Comparison of ENCODE assay signal across 8 mouse cellular contexts in the genomic region with DNA sequence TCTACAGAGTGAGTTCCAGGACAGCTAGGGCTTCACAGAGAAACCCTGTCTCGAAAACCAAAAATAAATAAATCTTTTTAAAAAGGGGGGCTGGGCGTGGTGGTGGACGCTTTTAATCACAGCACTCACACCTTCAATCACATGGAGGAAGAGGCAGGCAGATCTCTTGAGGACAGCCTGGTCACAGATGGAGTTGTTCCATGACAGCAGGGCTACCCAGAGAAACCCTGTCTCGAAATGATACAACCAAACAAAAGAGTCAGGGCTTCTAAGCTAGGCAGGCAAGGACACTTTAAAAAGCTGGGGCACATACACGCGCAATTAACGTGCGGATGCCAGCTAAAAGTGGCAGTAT. TPM values are rescaled to one million over a fixed set of nuclear protein-coding genes. Genes with fewer than 3 reads are reported as not detected.
A peak's percentile ranks its signal among the peaks of the same experiment; 100 is the strongest.
DNase-seq lines count a peak whose midpoint lies in the region; ATAC-seq and TF ChIP-seq lines count a peak whose summit lies in the region.

No protein-coding gene starts in this region.

- no peak overlapping the region for H3K27ac ChIP-seq in kidney, postnatal 0 days
- peak overlapping the region; percentile 88; the same call in 1 of the 2 replicates for H3K27ac ChIP-seq in embryonic facial prominence, embryonic 13.5 days
- no peak overlapping the region for H3K27ac ChIP-seq in intestine, embryonic 15.5 days
- no peak overlapping the region for H3K27ac ChIP-seq in neural tube, embryonic 12.5 days

- ATAC-seq in kidney, postnatal 0 days (replicated peaks; ENCODE audit: low FRiP score, low read depth): no peak; the same call in 1 of the 2 replicates
- ATAC-seq in embryonic facial prominence, embryonic 13.5 days (ENCODE audit: insufficient number of reproducible peaks, insufficient read depth, low FRiP score, low TSS enrichment, low read depth): no peak
- ATAC-seq in intestine, embryonic 15.5 days: peak; percentile 22; the same call in 1 of the 2 replicates
- ATAC-seq in neural tube, embryonic 12.5 days (ENCODE audit: low FRiP score, low read depth): no peak; the same call in 1 of the 2 replicates

- H3K9me3 ChIP-seq in kidney, postnatal 0 days (replicated peaks; ENCODE audit: low read length): no peaks in the 10 kb centered on the region
- no peaks in the 10 kb centered on the region for H3K9me3 ChIP-seq in embryonic facial prominence, embryonic 13.5 days
- no peaks in the 10 kb centered on the region for H3K9me3 ChIP-seq in intestine, embryonic 15.5 days
- no peaks in the 10 kb centered on the region for H3K9me3 ChIP-seq in neural tube, embryonic 12.5 days

- H3K36me3 ChIP-seq in kidney, postnatal 0 days (ENCODE audit: insufficient read depth, low read length): peaks cover 4% of the 10 kb centered on the region; the same call in 1 of the 2 replicates
- peaks cover 7% of the 10 kb centered on the region for H3K36me3 ChIP-seq in embryonic facial prominence, embryonic 13.5 days
- peaks cover 3% of the 10 kb centered on the region for H3K36me3 ChIP-seq in intestine, embryonic 15.5 days
- peaks cover 4% of the 10 kb centered on the region for H3K36me3 ChIP-seq in neural tube, embryonic 12.5 days

- no peaks in the 10 kb centered on the region for H3K27me3 ChIP-seq in kidney, postnatal 0 days (ENCODE audit: insufficient read depth, low read length)
- H3K27me3 ChIP-seq in embryonic facial prominence, embryonic 13.5 days: no peaks in the 10 kb centered on the region
- no peaks in the 10 kb centered on the region for H3K27me3 ChIP-seq in intestine, embryonic 15.5 days (replicated peaks)
- H3K27me3 ChIP-seq in neural tube, embryonic 12.5 days (replicated peaks): no peaks in the 10 kb centered on the region

- peak overlapping the region; percentile 73; the same call in 1 of the 2 replicates for H3K4me3 ChIP-seq in kidney, postnatal 0 days (replicated peaks; ENCODE audit: low read depth, low read length)
- H3K4me3 ChIP-seq in embryonic facial prominence, embryonic 13.5 days: peak overlapping the region; percentile 94
- H3K4me3 ChIP-seq in intestine, embryonic 15.5 days (replicated peaks): peak overlapping the region; percentile 96
- H3K4me3 ChIP-seq in neural tube, embryonic 12.5 days: peak overlapping the region; percentile 84; the same call in 1 of the 2 replicates

- no peak for DNase-seq in kidney, postnatal 0 days (ENCODE audit: low spot score)
- DNase-seq in kidney, adult 18-20 months: no peak
- DNase-seq in adipocyte (ENCODE audit: low spot score): no peak
- DNase-seq in kidney, adult 9 months: no peak
- no peak for DNase-seq in adrenal gland, postnatal 4 days (ENCODE audit: low spot score in 2 of 2)

- no peak for TF ChIP-seq CTCF in kidney, postnatal 0 days (IDR thresholded peaks at IDR 0.05; ENCODE audit: low read depth)

- H3K4me2 ChIP-seq in kidney, postnatal 0 days (ENCODE audit: low read length): peak overlapping the region; percentile 31
- H3K4me2 ChIP-seq in embryonic facial prominence, embryonic 13.5 days: peak overlapping the region; percentile 53
- peak overlapping the region; percentile 59 for H3K4me2 ChIP-seq in intestine, embryonic 15.5 days (replicated peaks)
- peak overlapping the region; percentile 90 for H3K4me2 ChIP-seq in neural tube, embryonic 12.5 days (replicated peaks)

- 19% methylated on average over 8 of the region's 8 CpGs for WGBS in kidney, postnatal 0 days
- 16% methylated on average over 8 of the region's 8 CpGs for WGBS in embryonic facial prominence, embryonic 13.5 days
- 18% methylated on average over 8 of the region's 8 CpGs for WGBS in intestine, embryonic 15.5 days
- 16% methylated on average over 8 of the region's 8 CpGs for WGBS in neural tube, embryonic 12.5 days

- H3K4me1 ChIP-seq in kidney, postnatal 0 days (replicated peaks; ENCODE audit: insufficient read depth, low read length): 0 out of 2 replicates have a peak, but pooled peaks cover 7% of the 10 kb centered on the region
- H3K4me1 ChIP-seq in embryonic facial prominence, embryonic 13.5 days: peaks cover 17% of the 10 kb centered on the region
- peaks cover 10% of the 10 kb centered on the region for H3K4me1 ChIP-seq in intestine, embryonic 15.5 days (replicated peaks)
- H3K4me1 ChIP-seq in neural tube, embryonic 12.5 days: peaks cover 19% of the 10 kb centered on the region

- H3K9ac ChIP-seq in kidney, postnatal 0 days (ENCODE audit: low read depth, low read length): no peak overlapping the region
- no peak overlapping the region for H3K9ac ChIP-seq in embryonic facial prominence, embryonic 13.5 days
- H3K9ac ChIP-seq in intestine, embryonic 15.5 days: 0 out of 2 replicates have a peak overlapping the region, but pooled peaks have one; percentile 26
- no peak overlapping the region for H3K9ac ChIP-seq in neural tube, embryonic 12.5 days

RNA-seq across cellular contexts. Expression of gene Ddx39, which starts 0.3 kb away (rescaled TPM):
- 110 and 128 TPM in 2 replicates for polyA plus RNA-seq in kidney, postnatal 0 days (2015; fragmentation: Nextera tagmentation; extraction: Ambion mirVana)
- 131 and 148 TPM in 2 replicates for polyA plus RNA-seq in embryonic facial prominence, embryonic 13.5 days (2015; fragmentation: Nextera tagmentation; extraction: Ambion mirVana)
- 215 and 226 TPM in 2 replicates for polyA plus RNA-seq in intestine, embryonic 15.5 days (2015; fragmentation: Nextera tagmentation; extraction: Ambion mirVana)
- polyA plus RNA-seq in neural tube, embryonic 12.5 days (2016; fragmentation: Nextera tagmentation; extraction: Ambion mirVana): 141 and 142 TPM in 2 replicates
- 10 to 100 TPM; 41.5 to 42.2 TPM for total RNA-seq in adrenal gland, postnatal 4 days (2021)

RNA-seq across cellular contexts. Expression of gene Pkn1, which starts 15.7 kb away (rescaled TPM):
- 31.0 and 33.2 TPM in 2 replicates for polyA plus RNA-seq in kidney, postnatal 0 days (2015; fragmentation: Nextera tagmentation; extraction: Ambion mirVana)
- 23.5 and 24.0 TPM in 2 replicates for polyA plus RNA-seq in embryonic facial prominence, embryonic 13.5 days (2015; fragmentation: Nextera tagmentation; extraction: Ambion mirVana)
- 34.4 and 35.2 TPM in 2 replicates for polyA plus RNA-seq in intestine, embryonic 15.5 days (2015; fragmentation: Nextera tagmentation; extraction: Ambion mirVana)
- 30.0 and 32.1 TPM in 2 replicates for polyA plus RNA-seq in neural tube, embryonic 12.5 days (2016; fragmentation: Nextera tagmentation; extraction: Ambion mirVana)
- total RNA-seq in adrenal gland, postnatal 4 days (2021): 100 to 1,000 TPM; 115 to 120 TPM

RNA-seq across cellular contexts. Expression of gene Adgre5, which starts 26.5 kb away (rescaled TPM):
- polyA plus RNA-seq in kidney, postnatal 0 days (2015; fragmentation: Nextera tagmentation; extraction: Ambion mirVana): 37.8 and 40.8 TPM in 2 replicates
- 27.1 and 27.7 TPM in 2 replicates for polyA plus RNA-seq in embryonic facial prominence, embryonic 13.5 days (2015; fragmentation: Nextera tagmentation; extraction: Ambion mirVana)
- polyA plus RNA-seq in intestine, embryonic 15.5 days (2015; fragmentation: Nextera tagmentation; extraction: Ambion mirVana): 32.3 and 35.4 TPM in 2 replicates
- 14.2 and 15.7 TPM in 2 replicates for polyA plus RNA-seq in neural tube, embryonic 12.5 days (2016; fragmentation: Nextera tagmentation; extraction: Ambion mirVana)
- total RNA-seq in adrenal gland, postnatal 4 days (2021): 10 to 100 TPM; 48.6 to 49.8 TPM

RNA-seq across cellular contexts. Expression of gene Ptger1, which starts 48.2 kb away (rescaled TPM):
- 9.4 and 9.8 TPM in 2 replicates for polyA plus RNA-seq in kidney, postnatal 0 days (2015; fragmentation: Nextera tagmentation; extraction: Ambion mirVana)
- 1.5 and 2.1 TPM in 2 replicates for polyA plus RNA-seq in embryonic facial prominence, embryonic 13.5 days (2015; fragmentation: Nextera tagmentation; extraction: Ambion mirVana)
- polyA plus RNA-seq in intestine, embryonic 15.5 days (2015; fragmentation: Nextera tagmentation; extraction: Ambion mirVana): 1.2 and 1.6 TPM in 2 replicates
- 0.41 and 0.66 TPM in 2 replicates for polyA plus RNA-seq in neural tube, embryonic 12.5 days (2016; fragmentation: Nextera tagmentation; extraction: Ambion mirVana)
- total RNA-seq in adrenal gland, postnatal 4 days (2021): 1 to 10 TPM; 2.4 to 5.1 TPM

Comparison
In these comparisons a context has a peak if more than half of its experiments do, and no peak if none do; other contexts are left out.
1. H3K4me2 ChIP-seq: peak in every context shown above with its lines; median percentile 90 in neural tube, embryonic 12.5 days; 59 in intestine, embryonic 15.5 days; 53 in embryonic facial prominence, embryonic 13.5 days; 31 in kidney, postnatal 0 days.